Mouse (Mus musculus) MEL (cell line): Measurements from ENCODE around the gene Polr3h. TPM values are rescaled to one million over a fixed set of nuclear protein-coding genes. Genes with fewer than 3 reads are reported as not detected.

Experiments
- DNase-seq: peaks from one replicate; pipeline ENCODE4 v3.0.0; 2011; ENCODE audit warnings: low read depth, low spot score
- H3K27ac ChIP-seq: 2 replicates; pipeline ENCODE4 v1.5.1; 2012; ENCODE audit warnings: low read depth, mild to moderate bottlenecking, control low read depth, low read length, moderate library complexity; ENCODE audit not compliant: control insufficient read depth
- H3K27me3 ChIP-seq, 2 experiments: fragments of 150-350 bp in 1 of 2; sonication (generic) in 1 of 2; 2 replicates each; pipeline ENCODE4 v1.6.1; 2012; ENCODE audit warnings: low read length in 2 of 2, mild to moderate bottlenecking in 2 of 2, improper control_type of control experiment in 1 of 2, moderate library complexity in 1 of 2; ENCODE audit not compliant: insufficient read depth in 2 of 2, control insufficient read depth in 1 of 2
- H3K36me3 ChIP-seq, 2 experiments: 2 replicates each; pipeline ENCODE4 v1.6.1; 2012 to 2014; ENCODE audit warnings: low read length in 2 of 2, improper control_type of control experiment in 1 of 2, inconsistent platforms in 1 of 2, mild to moderate bottlenecking in 1 of 2; ENCODE audit not compliant: insufficient read depth in 2 of 2, control insufficient read depth in 1 of 2
- H3K4me1 ChIP-seq, 2 experiments: fragments of 150-350 bp in 1 of 2; sonication (generic) in 1 of 2; 2 replicates each; pipeline ENCODE4 v1.6.1; 2012; ENCODE audit warnings: low read length in 2 of 2, improper control_type of control experiment in 1 of 2, mild to moderate bottlenecking in 1 of 2; ENCODE audit not compliant: insufficient read depth in 2 of 2, control insufficient read depth in 1 of 2
- H3K4me3 ChIP-seq, 2 experiments: fragments of 150-350 bp in 1 of 2; sonication (generic) in 1 of 2; 2 replicates each; pipeline ENCODE4 v1.5.1; 2012; ENCODE audit warnings: low read depth in 2 of 2, low read length in 2 of 2, mild to moderate bottlenecking in 2 of 2, moderate library complexity in 2 of 2, control low read depth in 1 of 2, improper control_type of control experiment in 1 of 2; ENCODE audit not compliant: control insufficient read depth in 1 of 2, insufficient read depth in 1 of 2
- H3K79me2 ChIP-seq: 2 replicates; pipeline ENCODE4 v1.6.1; 2012; ENCODE audit warnings: mild to moderate bottlenecking, low read length, moderate library complexity; ENCODE audit not compliant: control insufficient read depth, poor library complexity, insufficient read depth
- H3K9ac ChIP-seq: 2 replicates; pipeline ENCODE4 v1.6.1; 2012; ENCODE audit warnings: low read depth, mild to moderate bottlenecking, control low read depth, low read length, moderate library complexity; ENCODE audit not compliant: control insufficient read depth, poor library complexity, severe bottlenecking
- H3K9me3 ChIP-seq: fragments of 150-350 bp; sonication (generic); replicated peaks from 2 replicates; pipeline ENCODE4 v1.6.1; 2012; ENCODE audit warnings: mild to moderate bottlenecking, low read length, improper control_type of control experiment, moderate library complexity; ENCODE audit not compliant: insufficient read depth
- CHD1 ChIP-seq: IDR thresholded peaks from 2 replicates; pipeline ENCODE4 v1.6.1; 2012; ENCODE audit warnings: low read depth, mild to moderate bottlenecking, inconsistent platforms, low read length, improper control_type of control experiment
- CHD2 ChIP-seq: IDR thresholded peaks from 2 replicates; pipeline ENCODE4 v1.6.1; 2011; ENCODE audit warnings: low read length, improper control_type of control experiment
- CTCF ChIP-seq, 3 experiments: IDR thresholded peaks in 2 of 3; conservative IDR thresholded peaks in 1 of 3; 2 replicates each; pipeline ENCODE4 v1.5.1; 2011 to 2012; ENCODE audit warnings: low read length in 3 of 3, low read depth in 2 of 3, mild to moderate bottlenecking in 2 of 3, improper control_type of control experiment in 1 of 3, inconsistent platforms in 1 of 3, mixed read lengths in 1 of 3, moderate library complexity in 1 of 3; ENCODE audit not compliant: control insufficient read depth in 1 of 3, insufficient read depth in 1 of 3, poor library complexity in 1 of 3, severe bottlenecking in 1 of 3
- E2F4 ChIP-seq: IDR thresholded peaks from 2 replicates; pipeline ENCODE4 v1.6.1; 2011; ENCODE audit warnings: low read depth, low read length, improper control_type of control experiment, borderline replicate concordance
- ELF1 ChIP-seq: IDR thresholded peaks from 2 replicates; pipeline ENCODE4 v1.6.1; 2014; ENCODE audit warnings: low read depth, mild to moderate bottlenecking, inconsistent platforms, low read length, improper control_type of control experiment, moderate library complexity
- EP300 ChIP-seq, 2 experiments: IDR thresholded peaks; 2 replicates each; pipeline ENCODE4 v1.6.1; 2011; ENCODE audit warnings: improper control_type of control experiment in 2 of 2, low read length in 2 of 2, low read depth in 1 of 2, mild to moderate bottlenecking in 1 of 2
- ETS1 ChIP-seq: IDR thresholded peaks from 2 replicates; pipeline ENCODE4 v1.6.1; 2012; ENCODE audit warnings: low read depth, mild to moderate bottlenecking, inconsistent platforms, low read length, improper control_type of control experiment, moderate library complexity
- GABPA ChIP-seq: IDR thresholded peaks from 2 replicates; pipeline ENCODE4 v1.6.1; 2012; ENCODE audit warnings: low read depth, mild to moderate bottlenecking, inconsistent platforms, low read length, improper control_type of control experiment, moderate library complexity
- GATA1 ChIP-seq: IDR thresholded peaks from 2 replicates; pipeline ENCODE4 v1.6.1; 2011; ENCODE audit warnings: low read depth, low read length, improper control_type of control experiment
- HCFC1 ChIP-seq: IDR thresholded peaks from 2 replicates; pipeline ENCODE4 v1.6.1; 2012; ENCODE audit warnings: low read depth, mild to moderate bottlenecking, inconsistent platforms, low read length, improper control_type of control experiment, moderate library complexity
- JUND ChIP-seq: IDR thresholded peaks from 2 replicates; pipeline ENCODE4 v1.6.1; 2011; ENCODE audit warnings: low read depth, mild to moderate bottlenecking, improper control_type of control experiment, low read length
- MAFK ChIP-seq: IDR thresholded peaks from 2 replicates; pipeline ENCODE4 v1.6.1; 2011; ENCODE audit warnings: low read depth, mild to moderate bottlenecking, low read length, improper control_type of control experiment, borderline replicate concordance
- MAX ChIP-seq: IDR thresholded peaks from 2 replicates; pipeline ENCODE4 v1.6.1; 2011; ENCODE audit warnings: low read length, improper control_type of control experiment
- MEF2A ChIP-seq: IDR thresholded peaks from 2 replicates; pipeline ENCODE4 v1.6.1; 2014; ENCODE audit warnings: low read depth, mild to moderate bottlenecking, inconsistent platforms, low read length, improper control_type of control experiment; ENCODE audit not compliant: poor library complexity, insufficient replicate concordance, severe bottlenecking; ENCODE audit errors: extremely low read depth
- MXI1 ChIP-seq: IDR thresholded peaks from 2 replicates; pipeline ENCODE4 v1.6.1; 2011; ENCODE audit warnings: mild to moderate bottlenecking, low read depth, low read length, improper control_type of control experiment
- MYB ChIP-seq: IDR thresholded peaks from 2 replicates; pipeline ENCODE4 v1.6.1; 2011; ENCODE audit warnings: mild to moderate bottlenecking, low read depth, low read length, improper control_type of control experiment
- MYC ChIP-seq: IDR thresholded peaks from 2 replicates; pipeline ENCODE4 v1.6.1; 2011; ENCODE audit warnings: low read depth, mild to moderate bottlenecking, low read length, improper control_type of control experiment, moderate library complexity
- NELFE ChIP-seq: IDR thresholded peaks from 2 replicates; pipeline ENCODE4 v1.6.1; 2011; ENCODE audit warnings: low read depth, low read length, improper control_type of control experiment
- NRF1 ChIP-seq: IDR thresholded peaks from 2 replicates; pipeline ENCODE4 v1.6.1; 2014; ENCODE audit warnings: low read depth, mild to moderate bottlenecking, inconsistent platforms, low read length, improper control_type of control experiment, moderate library complexity; ENCODE audit not compliant: poor library complexity, insufficient read depth, severe bottlenecking
- POLR2A ChIP-seq, 2 experiments: IDR thresholded peaks; 2 replicates each; pipeline ENCODE4 v1.6.1; 2011 to 2012; ENCODE audit warnings: low read length in 2 of 2, mild to moderate bottlenecking in 2 of 2, control low read depth in 1 of 2, improper control_type of control experiment in 1 of 2, low read depth in 1 of 2, moderate library complexity in 1 of 2; ENCODE audit not compliant: control insufficient read depth in 1 of 2, insufficient read depth in 1 of 2, poor library complexity in 1 of 2
- POLR2AphosphoS2 ChIP-seq: IDR thresholded peaks from 2 replicates; pipeline ENCODE4 v1.6.1; 2011; ENCODE audit warnings: low read length, improper control_type of control experiment
- POLR2AphosphoS5 ChIP-seq: IDR thresholded peaks from 2 replicates; pipeline ENCODE4 v1.6.1; 2012; ENCODE audit warnings: low read depth, borderline replicate concordance, mild to moderate bottlenecking, inconsistent platforms, low read length, moderate library complexity, mixed read lengths
- RAD21 ChIP-seq: IDR thresholded peaks from 2 replicates; pipeline ENCODE4 v1.6.1; 2011; ENCODE audit warnings: mild to moderate bottlenecking, low read depth, low read length, improper control_type of control experiment
- RCOR1 ChIP-seq: IDR thresholded peaks from 2 replicates; pipeline ENCODE4 v1.6.1; 2012; ENCODE audit warnings: low read depth, mild to moderate bottlenecking, inconsistent platforms, low read length, improper control_type of control experiment
- SIN3A ChIP-seq: IDR thresholded peaks from 2 replicates; pipeline ENCODE4 v1.6.1; 2012; ENCODE audit warnings: low read length, improper control_type of control experiment, inconsistent platforms
- SMC3 ChIP-seq: IDR thresholded peaks from 2 replicates; pipeline ENCODE4 v1.6.1; 2011; ENCODE audit warnings: low read depth, low read length, improper control_type of control experiment
- TBP ChIP-seq: IDR thresholded peaks from 2 replicates; pipeline ENCODE4 v1.8.0; 2011; ENCODE audit warnings: low read depth, low read length, improper control_type of control experiment
- TCF12 ChIP-seq: IDR thresholded peaks from 2 replicates; pipeline ENCODE4 v1.6.1; 2014; ENCODE audit warnings: low read depth, mild to moderate bottlenecking, inconsistent platforms, low read length, improper control_type of control experiment, moderate library complexity
- UBTF ChIP-seq: IDR thresholded peaks from 2 replicates; pipeline ENCODE4 v1.6.1; 2012; ENCODE audit warnings: low read depth, mild to moderate bottlenecking, inconsistent platforms, low read length, improper control_type of control experiment, moderate library complexity, borderline replicate concordance; ENCODE audit not compliant: insufficient read depth
- USF1 ChIP-seq: IDR thresholded peaks from 2 replicates; pipeline ENCODE4 v1.6.1; 2014; ENCODE audit warnings: low read depth, mild to moderate bottlenecking, inconsistent platforms, low read length, improper control_type of control experiment, moderate library complexity
- USF2 ChIP-seq, 2 experiments: IDR thresholded peaks; 2 replicates each; pipeline ENCODE4 v1.6.1; 2011 to 2012; ENCODE audit warnings: improper control_type of control experiment in 2 of 2, low read length in 2 of 2, borderline replicate concordance in 1 of 2, inconsistent platforms in 1 of 2, low read depth in 1 of 2, mild to moderate bottlenecking in 1 of 2; ENCODE audit not compliant: insufficient read depth in 1 of 2
- ZC3H11A ChIP-seq: IDR thresholded peaks from 2 replicates; pipeline ENCODE4 v1.6.1; 2012; ENCODE audit warnings: low read depth, mild to moderate bottlenecking, inconsistent platforms, low read length, improper control_type of control experiment
- ZKSCAN1 ChIP-seq: IDR thresholded peaks from 2 replicates; pipeline ENCODE4 v1.6.1; 2012; ENCODE audit warnings: low read depth, mild to moderate bottlenecking, inconsistent platforms, low read length, improper control_type of control experiment, moderate library complexity
- ZMIZ1 ChIP-seq: IDR thresholded peaks from 2 replicates; pipeline ENCODE4 v1.6.1; 2012; ENCODE audit warnings: low read depth, mild to moderate bottlenecking, inconsistent platforms, low read length, improper control_type of control experiment, moderate library complexity
- ZNF384 ChIP-seq: IDR thresholded peaks from 2 replicates; pipeline ENCODE4 v1.6.1; 2012; ENCODE audit warnings: low read depth, mild to moderate bottlenecking, inconsistent platforms, low read length, improper control_type of control experiment
- polyA plus RNA-seq, 2 experiments: library from polyadenylated mRNA; stranded (reverse) in 1 of 2; unstranded in 1 of 2; fragments of >175 nt in 1 of 2; fragments of >200 nt in 1 of 2; gene quantifications; 2 replicates each; pipeline versions ENCODE4 v1.2.1 to v1.2.4; 2012; ENCODE audit warnings: low replicate concordance in 2 of 2, low read depth in 1 of 2; ENCODE audit not compliant: insufficient read length in 2 of 2, insufficient read depth in 1 of 2, missing spikeins in 1 of 2
- total RNA-seq: library from RNA; depleted of rRNA; stranded (reverse); fragments of 300-350 nt; gene quantifications from 2 replicates; pipeline ENCODE4 v1.2.3, GENCODE M21; 2012

Polr3h gene
- total and polyA plus RNA-seq, 3 experiments = 109 to 304 TPM; not detected in 1

DNA sequence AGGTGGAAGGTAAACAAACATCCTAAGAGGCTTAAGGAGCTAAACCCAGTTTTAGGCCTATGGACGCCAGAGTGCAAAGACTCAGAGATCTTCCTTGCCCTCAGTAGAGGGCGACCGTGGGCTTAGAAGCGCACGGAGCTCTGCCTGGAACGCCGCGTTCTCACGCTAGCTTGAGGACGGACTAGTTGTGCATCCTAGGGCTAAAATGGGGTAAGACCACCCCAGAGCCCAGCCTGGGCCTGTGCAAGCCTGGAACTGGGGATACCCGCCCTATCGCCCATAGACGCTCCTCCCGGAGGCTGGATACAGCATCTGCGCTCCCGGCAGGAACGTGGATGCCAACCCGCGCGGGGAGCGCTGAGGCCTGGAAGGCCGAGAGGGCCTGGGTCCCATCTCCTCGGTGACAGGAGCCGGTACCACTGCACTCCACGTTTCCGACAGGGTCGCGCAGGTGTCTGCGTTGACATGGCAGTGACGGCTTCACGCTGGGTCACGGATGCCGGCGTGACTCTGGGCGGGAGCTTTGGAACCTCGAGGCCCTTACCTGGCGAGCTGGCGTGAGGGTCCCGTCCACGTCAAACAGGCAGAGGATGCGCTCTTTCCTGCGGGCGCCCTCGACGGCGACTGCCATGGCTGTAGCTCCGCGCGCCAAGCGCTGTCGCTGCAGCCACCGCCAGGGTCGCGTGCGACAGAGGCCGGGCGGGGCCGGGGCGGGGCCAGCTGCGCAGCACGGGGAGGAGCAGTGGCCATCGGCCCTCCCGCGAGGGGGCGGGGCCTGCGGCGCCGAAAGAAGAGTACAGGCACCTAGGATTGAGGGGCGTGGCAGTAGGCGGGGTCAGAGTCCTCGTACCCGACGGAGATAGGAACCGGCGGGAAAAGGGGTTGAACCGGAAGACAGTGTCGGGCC, 34.4 kb upstream of the Polr3h start, which contains the start of gene Pmm1:
Gene Pmm1, minus strand, starts transcription at position 760 of the 907 bp plus-strand sequence.
- H3K4me1 ChIP-seq = peaks cover 0 to 11% of the 10 kb centered on the region in 2 experiments; a peak in 2 of 4 replicates
- peak within 1 kb of the TSS; percentile 66 to 83 for H3K4me3 ChIP-seq
- H3K79me2 ChIP-seq = peaks cover 6% of the 10 kb centered on the region; the same call in 1 of the 2 replicates
- no peaks in the 10 kb centered on the region for H3K9me3 ChIP-seq
- H3K27ac ChIP-seq = peak within 1 kb of the TSS; percentile 38; the same call in 1 of the 2 replicates
- H3K9ac ChIP-seq = peak within 1 kb of the TSS; percentile 76
- no peaks in the 10 kb centered on the region for H3K27me3 ChIP-seq
- H3K36me3 ChIP-seq = peaks cover 0 to 5% of the 10 kb centered on the region in 2 experiments; a peak in 3 of 4 replicates
- peak; percentile 98 for DNase-seq
- TF ChIP-seq TBP = no peak
- TF ChIP-seq ETS1 = peak; percentile 20; the same call in 1 of the 2 replicates
- no peak for TF ChIP-seq CHD1
- no peak for TF ChIP-seq USF2 (IDR thresholded peaks at IDR 0.05; ENCODE audit: borderline replicate concordance in 1 of 2, insufficient read depth in 1 of 2, low read depth in 1 of 2, low read length in 2 of 2)
- no peak for TF ChIP-seq USF1
- TF ChIP-seq HCFC1 = no peak
- TF ChIP-seq NELFE = peak; percentile 56
- peak; percentile 58 for TF ChIP-seq SIN3A
- no peak for TF ChIP-seq POLR2AphosphoS5
- no peak for TF ChIP-seq ZNF384
- TF ChIP-seq ZC3H11A = peak; percentile 72
- no peak for TF ChIP-seq TCF12
- no peak for TF ChIP-seq POLR2AphosphoS2
- peak; percentile 55 for TF ChIP-seq MAX
- 0 out of 2 replicates have a peak, but pooled peaks have one; percentile 17 for TF ChIP-seq MYC
- TF ChIP-seq SMC3 = peak; percentile 76
- no peak for TF ChIP-seq JUND
- no peak for TF ChIP-seq ZKSCAN1
- no peak for TF ChIP-seq EP300 (IDR thresholded peaks at IDR 0.05; ENCODE audit: low read depth in 1 of 2, low read length in 2 of 2)
- TF ChIP-seq MAFK = no peak
- peak; percentile 63 for TF ChIP-seq NRF1
- TF ChIP-seq MXI1 = peak; percentile 64
- TF ChIP-seq MEF2A = no peak
- TF ChIP-seq E2F4 = 0 out of 2 replicates have a peak, but pooled peaks have one; percentile 14
- TF ChIP-seq RAD21 = peak; percentile 66
- TF ChIP-seq ELF1 = no peak; the same call in 1 of the 2 replicates
- TF ChIP-seq CTCF (IDR thresholded peaks at IDR 0.05 in 2 of 3, conservative IDR thresholded peaks at IDR 0.05 in 1 of 3; ENCODE audit: control insufficient read depth in 1 of 3, insufficient read depth in 1 of 3, low read depth in 2 of 3, low read length in 3 of 3, poor library complexity in 1 of 3, severe bottlenecking in 1 of 3) = peak; percentile 49 to 82 (median 77)
- no peak for TF ChIP-seq GABPA
- TF ChIP-seq POLR2A (IDR thresholded peaks at IDR 0.05; ENCODE audit: control insufficient read depth in 1 of 2, insufficient read depth in 1 of 2, low read depth in 1 of 2, low read length in 2 of 2, poor library complexity in 1 of 2) = peak; percentile 46 to 61; a peak in 1 of 4 replicates
- TF ChIP-seq UBTF = no peak
- TF ChIP-seq CHD2 = no peak
- no peak for TF ChIP-seq RCOR1
- TF ChIP-seq MYB = no peak
- no peak for TF ChIP-seq ZMIZ1
- TF ChIP-seq GATA1 = no peak
